Mouse (Mus musculus) embryo, embryonic 10.5 days (tissue): ENCODE data around the gene Vmn1r130.
"Not testable (repeated sequence)": the region's sequence is repeated elsewhere in the genome, so short reads cannot be mapped to it uniquely, and the experiment has no call there.

ENCODE experiments used
- DNase-seq: peaks from one replicate; pipeline ENCODE4 v3.0.0-alpha.2; 2015; ENCODE audit warnings: low spot score

Vmn1r130 gene

GRCm38 (mm10) chr7:21511480-21511879 is at the start of gene Vmn1r130:
Gene Vmn1r130 (plus strand): TSS chr7:21511780.
- DNase-seq = not testable (repeated sequence)

- not testable (repeated sequence) for DNase-seq
Observed at GRCm38 (mm10) chr7:21545990-21546389, 34.4 kb downstream of the Vmn1r130 start, which contains the start of gene Vmn1r131. Gene Vmn1r131 (minus strand): TSS chr7:21546090.
